Mouse (Mus musculus) testis, adult 2 months (tissue): Measurements from ENCODE around the gene Mfap3l.
"Not testable (repeated sequence)": the region's sequence is repeated elsewhere in the genome, so short reads cannot be mapped to it uniquely, and the experiment has no call there.

Experiments used
- CTCF ChIP-seq: fragments of 200-500 bp; IDR thresholded peaks from 2 replicates; pipeline ENCODE4 v1.5.1; 2012; ENCODE audit warnings: low read depth, mild to moderate bottlenecking, inconsistent platforms, low read length, moderate library complexity; ENCODE audit not compliant: control insufficient read depth, insufficient read depth, insufficient replicate concordance
- POLR2A ChIP-seq: fragments of 200-500 bp; IDR thresholded peaks from 2 replicates; pipeline ENCODE4 v1.6.1; 2012; ENCODE audit warnings: low read depth, mild to moderate bottlenecking, inconsistent platforms, low read length, moderate library complexity; ENCODE audit not compliant: control insufficient read depth

- not testable (repeated sequence) for TF ChIP-seq CTCF, POLR2A
Observed at GRCm38 (mm10) chr8:60591352-60592105, 41.1 kb upstream of the Mfap3l start.
